Mouse (Mus musculus) induced T-regulatory cell, adult 2 months (primary cell): Measurements from ENCODE around the gene Smim22.

Experiments used
- DNase-seq: peaks from one replicate; pipeline ENCODE4 v3.0.0-alpha.2; 2012; ENCODE audit warnings: low read depth

Gene Smim22

DNA sequence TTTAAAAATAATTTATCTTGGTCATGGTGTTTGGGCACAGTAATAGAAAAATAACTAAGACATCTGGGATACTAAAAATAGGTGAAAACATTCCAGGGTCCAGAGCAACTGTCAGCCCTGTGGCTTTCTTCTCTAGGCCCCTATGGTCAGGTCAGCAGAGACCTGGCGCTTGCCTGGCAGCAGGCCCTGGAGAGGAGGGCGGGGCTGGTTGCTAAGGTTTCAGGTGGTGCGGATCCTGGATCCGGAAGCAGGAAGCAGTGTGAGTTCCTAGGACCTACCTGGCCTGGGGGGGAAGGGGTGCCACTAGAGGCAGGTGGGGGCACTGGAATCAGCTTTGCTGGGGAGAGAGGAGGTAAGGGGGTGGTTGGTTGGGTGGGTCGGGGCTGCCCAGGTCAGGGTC lies at the start of gene Smim22:
TSS of gene Smim22 (plus strand) at position 222 of the 400 bp plus-strand sequence.
- DNase-seq: no peak

DNA sequence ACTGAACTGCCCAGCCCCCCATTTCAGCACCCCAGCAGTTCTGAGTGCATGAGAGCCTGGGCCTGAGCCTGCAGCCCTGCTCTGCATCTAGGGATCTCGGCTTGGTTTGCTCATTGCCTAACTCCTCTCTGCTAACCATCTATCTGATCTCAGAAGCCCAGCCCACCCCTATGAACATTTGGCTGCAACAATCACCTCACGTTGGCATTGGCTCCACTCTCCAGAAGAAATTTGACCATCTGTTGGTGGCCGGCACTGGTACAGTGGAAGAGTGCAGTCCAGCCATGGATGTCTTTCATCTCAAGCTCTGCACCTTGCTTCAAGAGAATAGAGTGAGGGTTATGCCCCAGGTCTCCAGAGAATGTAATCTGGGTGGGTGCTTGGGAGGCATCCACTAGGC lies 49.6 kb upstream of the Smim22 start:
- DNase-seq: no peak

DNA sequence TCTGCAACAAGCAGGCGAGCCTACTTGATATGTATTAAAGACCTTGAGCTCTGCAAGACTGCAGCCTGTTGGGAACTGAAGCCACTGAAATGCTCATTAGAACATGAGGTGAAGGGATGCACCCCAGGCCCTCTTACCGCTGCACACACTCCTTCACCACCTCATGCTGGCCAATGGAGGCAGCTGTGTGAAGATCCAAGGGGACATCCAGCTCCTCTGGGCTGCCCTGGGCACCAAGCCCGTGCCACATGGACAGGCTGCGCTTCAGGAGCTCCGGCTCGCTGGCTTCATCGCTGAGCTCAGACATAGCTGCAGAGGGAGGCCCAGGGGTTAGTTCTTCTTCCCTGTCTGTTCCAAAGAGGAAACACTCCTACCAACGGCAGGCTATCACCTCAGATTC lies 46.8 kb upstream of the Smim22 start:
- no peak for DNase-seq

DNA sequence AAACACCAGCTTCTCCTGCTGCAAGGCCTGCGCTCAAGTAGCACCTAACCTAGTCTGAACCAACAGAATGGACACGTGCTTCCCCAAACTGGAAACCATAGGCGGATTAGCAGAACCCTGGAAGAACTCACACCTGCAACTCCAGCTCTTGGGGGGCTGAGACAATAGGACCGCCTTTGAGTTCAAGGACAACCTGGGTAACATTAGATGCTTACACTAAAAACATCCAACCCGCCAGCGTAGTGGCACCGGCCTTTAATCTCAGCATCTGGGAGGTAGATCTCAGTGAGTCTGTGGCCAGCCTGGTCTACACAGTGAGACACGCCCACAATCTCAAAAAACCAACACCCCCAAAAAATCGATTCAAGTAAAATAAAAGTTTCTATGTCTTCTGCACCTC lies 43.7 kb upstream of the Smim22 start:
- peak; percentile 49 for DNase-seq

DNA sequence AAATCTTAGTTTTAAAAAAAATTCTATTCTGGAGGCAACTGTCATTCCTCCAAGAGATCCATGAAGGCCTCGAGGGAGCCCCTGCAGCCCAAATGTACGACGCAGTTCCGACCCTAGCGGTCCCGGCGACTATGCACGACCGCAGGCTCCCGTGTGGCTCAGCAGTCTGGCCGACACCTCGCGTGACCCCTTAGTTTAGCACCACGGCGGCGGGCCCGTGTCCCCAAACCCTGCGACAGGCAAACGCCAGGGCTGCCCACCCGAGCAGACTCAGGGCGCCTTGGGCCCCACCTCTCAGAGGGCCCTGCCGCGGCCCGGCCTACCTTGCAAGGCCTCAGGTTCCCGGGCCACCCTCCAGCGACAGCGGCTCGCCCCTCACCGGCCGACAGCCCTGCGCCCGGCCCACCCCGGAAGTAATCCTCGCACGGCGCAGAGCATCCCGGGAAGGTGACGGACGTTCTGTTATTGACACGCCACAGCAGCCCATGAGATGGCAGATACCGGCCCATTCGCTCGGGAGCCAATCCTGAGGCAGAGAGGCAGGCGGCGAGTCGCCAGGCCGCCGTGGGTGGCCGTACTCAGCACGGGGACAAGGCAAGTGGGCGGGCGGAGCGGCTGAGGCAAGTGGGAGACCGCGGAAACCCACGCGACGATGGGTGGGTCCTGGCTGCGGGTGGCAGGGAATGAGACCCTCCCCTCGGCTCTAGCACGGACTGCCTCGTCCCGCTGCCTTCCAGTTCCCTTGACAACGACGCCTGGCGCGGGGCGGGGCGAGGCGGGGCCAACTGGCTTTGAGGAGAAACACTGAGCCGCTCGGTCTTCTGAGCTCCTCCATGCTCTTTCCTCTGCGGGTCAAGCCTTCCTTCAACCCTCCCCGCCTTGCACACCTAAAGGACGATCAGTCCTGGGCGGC lies 43.0 kb upstream of the Smim22 start, which contains the start of gene Anks3:
TSS of gene Anks3 (minus strand) at position 409 of the 913 bp plus-strand sequence.
- peak; percentile 94 for DNase-seq

DNA sequence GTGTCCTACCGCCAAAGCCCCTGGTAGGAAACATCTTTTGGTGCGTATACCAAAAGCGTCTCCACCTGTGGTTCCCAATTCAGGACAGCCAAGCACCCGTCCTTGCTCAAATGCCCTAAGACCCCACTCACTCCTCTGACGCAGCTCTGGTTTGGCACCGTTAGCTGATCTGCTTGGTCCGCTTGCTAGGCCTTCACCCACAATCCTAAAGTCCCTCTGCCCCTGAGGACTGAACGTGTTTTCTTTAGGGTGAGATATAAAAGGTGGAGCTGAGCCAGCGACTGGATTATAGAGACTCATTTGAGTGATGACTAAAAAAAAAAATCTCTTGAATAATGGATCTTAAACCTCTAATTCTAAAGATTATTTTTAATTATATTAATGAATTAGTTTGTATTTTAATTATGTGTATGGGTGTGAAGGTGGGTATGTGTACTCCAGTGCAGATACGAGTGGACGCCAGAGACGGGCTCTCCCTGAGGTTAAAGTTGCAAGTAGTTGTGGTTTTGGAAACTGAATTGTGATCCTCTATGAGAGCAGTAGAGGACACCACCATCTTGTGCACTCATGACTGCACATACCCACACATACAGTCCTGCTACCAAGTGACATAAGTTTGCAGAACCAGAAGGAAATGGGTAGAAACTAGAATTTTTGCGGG lies 42.2 kb upstream of the Smim22 start:
- DNase-seq: peak; percentile 34

DNA sequence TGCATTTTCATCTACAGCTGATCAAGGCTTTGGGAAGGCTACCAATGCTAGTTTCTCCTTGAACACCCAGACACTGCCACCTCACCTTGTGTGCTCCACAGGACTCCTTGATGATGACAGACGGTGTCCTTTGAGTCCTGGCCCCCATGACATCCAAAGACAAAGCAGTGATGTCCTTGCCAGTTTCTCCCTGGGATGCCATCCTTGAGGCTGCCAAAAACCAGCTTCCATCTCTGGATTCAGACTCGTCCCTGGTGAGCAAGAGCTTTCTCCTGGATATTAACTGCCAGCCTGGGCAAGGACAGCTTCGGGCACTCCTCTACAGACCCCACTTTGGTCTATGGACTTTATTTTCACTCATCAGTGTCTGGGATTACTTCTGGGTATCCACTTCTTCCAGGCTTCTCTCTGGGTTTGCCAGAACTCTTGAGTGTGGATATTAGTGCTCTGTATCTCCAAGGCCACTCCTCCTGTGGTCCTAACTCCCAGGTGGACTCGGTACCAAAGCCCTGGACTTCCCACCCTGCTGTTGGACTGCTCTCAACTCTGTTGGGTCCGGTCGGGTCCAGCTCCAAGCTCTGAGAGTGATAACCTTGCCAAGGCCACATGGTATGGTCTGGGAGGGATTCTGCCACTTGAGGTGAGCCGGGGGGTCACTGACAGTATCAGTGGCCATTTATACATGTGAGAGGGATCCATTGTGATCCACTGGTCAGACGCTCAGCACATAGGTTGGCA lies 41.5 kb upstream of the Smim22 start:
- DNase-seq: no peak

DNA sequence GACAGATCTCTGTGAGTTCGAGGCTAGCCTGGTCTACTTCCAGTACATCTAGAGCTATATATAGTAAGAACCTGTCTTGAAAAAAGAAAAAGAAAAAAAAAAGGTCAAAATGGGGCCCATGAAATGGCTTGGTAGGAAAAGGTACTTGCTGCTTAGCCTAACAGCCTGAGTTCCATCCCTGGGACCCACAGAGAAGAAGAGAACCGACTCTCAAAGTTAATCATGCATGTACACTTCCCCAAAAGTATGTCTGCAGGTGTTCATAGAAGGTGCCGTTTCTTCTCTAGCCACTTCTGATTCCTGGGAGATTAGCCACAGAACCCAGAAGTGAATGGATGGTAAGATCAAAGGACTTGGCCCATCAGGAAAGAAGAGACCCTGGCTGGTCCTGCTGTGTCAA lies 38.7 kb upstream of the Smim22 start:
- DNase-seq: no peak

DNA sequence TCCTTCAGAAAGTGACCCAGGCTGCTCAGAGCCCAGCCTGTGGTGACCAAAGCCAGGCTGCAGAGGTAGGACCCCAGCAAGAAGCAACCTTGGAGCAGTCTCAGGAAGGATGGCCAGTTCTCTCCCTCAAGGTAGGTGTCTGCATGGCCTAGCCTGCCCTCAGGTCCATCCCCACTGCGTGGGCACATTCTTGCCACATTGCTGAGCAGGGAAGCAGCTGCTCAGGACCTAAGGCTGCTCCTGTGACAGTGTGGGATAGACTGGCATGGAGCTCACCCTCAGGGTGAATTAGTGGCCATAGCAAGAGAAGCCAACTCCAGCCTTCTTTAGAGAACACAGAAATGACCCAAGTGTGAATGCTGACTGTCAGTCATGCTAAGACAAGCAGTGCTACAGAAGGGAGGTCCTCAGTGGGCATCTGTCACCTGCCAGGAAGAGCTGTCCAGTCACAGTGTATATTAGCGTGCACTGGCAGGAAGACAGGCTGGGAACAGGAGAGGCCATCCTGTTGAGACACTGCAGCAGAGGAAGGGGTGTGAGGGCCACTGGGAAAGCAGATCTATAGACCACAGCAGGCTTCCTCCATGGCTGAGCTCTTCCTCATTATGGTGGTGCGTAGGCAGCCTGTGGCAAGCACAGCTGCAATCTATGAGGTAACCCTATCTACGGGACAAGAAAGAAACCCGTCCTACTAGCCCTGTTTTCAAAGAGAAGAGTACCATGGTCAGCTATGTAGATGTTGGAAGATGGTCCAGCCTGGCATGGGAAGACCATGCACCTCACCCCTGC lies 37.8 kb upstream of the Smim22 start:
- no peak for DNase-seq

DNA sequence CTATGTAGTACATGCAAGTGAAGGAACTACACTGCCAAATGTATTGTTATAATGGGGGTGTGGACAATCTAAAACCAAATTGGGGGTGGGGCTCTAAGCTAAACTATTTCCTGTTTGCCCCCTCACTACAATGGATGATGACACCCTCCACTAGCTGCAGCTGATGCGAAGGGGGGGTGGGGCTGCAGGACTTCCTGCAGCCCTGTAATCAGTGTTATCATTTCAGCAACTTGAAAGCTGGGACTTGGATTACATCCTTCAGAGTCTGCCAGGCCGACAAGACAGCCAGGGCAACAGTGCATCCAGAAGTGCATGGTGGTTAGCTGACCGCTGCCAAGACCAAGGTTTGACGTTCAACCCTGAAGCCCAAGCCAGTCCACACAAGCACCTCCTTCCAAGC lies 35.5 kb upstream of the Smim22 start:
- peak; percentile 21 for DNase-seq

DNA sequence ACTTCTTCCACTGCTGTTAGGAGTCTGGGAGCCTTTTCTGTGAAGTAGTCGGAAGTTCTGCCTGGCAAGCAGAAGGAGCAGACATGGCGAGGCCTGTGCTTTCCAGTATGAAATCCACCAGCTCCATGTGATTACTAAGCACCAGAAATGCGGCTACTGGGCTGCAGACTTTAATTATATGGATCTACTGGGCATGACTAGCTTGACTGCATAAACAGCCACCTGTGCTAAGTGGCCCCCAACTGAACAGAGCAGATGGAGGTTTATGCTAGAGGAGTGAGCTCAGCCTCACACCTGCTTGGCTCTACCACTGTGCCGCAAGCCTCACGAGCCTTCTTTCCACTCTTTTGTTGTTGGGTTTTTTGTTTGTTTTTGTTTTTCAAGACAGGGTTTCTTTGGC lies 32.6 kb upstream of the Smim22 start:
- no peak for DNase-seq

DNA sequence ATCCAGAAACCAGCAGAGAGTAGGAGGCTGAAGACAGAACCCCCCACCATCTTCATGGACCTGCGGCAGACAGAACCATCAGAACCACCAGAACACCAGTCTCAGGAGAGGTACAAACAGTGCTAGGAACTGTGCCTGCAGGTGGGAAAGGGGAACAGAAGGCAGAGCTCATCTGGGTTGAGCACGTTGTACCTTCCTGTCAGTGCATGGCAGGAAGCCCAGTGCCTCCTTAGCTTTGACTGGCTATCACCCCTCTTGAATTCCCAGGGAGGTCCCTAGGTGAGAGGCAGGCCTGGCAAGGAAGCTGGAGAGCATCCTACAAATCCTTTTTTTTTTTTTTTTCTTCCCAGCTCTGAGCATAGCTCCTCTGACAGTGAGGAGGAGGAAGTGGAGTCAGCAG lies 30.9 kb upstream of the Smim22 start:
- DNase-seq: no peak

DNA sequence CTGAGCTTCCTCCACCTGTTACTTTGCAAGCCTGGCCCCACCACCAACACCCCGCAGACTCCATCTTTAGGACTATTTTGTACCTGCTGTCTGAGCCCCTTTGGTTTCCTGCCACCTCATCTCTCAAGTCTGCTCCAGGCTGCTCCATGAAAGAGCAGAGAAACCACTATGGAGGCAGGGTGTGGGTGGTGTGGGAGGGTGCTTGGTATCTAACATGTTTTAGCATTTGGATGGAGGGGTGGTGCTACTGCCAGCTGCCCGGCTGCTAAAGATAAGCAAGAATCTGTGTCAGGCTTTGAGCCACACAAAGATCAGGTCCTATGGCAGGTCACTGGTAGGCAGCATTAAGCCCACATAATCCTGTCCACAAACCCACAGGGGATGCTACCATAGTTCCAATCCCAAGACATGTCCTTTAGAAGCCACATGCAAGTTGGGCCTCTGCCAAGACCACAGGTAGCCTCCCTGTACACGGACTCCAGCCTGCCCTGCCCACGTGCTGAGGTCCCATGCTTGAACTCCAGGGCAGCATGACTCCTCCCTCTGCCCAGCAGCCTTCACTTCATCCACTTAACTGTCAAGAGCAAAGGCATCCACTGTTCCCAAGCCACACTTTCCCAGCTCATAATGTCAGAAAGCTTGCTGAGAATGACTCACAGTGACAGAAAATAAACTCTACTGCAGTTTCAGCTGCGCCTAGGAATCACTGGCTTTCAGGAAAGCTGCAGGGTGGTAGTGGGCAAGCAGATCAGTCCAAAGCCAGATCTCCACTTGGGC lies 28.6 kb upstream of the Smim22 start:
- DNase-seq: no peak

DNA sequence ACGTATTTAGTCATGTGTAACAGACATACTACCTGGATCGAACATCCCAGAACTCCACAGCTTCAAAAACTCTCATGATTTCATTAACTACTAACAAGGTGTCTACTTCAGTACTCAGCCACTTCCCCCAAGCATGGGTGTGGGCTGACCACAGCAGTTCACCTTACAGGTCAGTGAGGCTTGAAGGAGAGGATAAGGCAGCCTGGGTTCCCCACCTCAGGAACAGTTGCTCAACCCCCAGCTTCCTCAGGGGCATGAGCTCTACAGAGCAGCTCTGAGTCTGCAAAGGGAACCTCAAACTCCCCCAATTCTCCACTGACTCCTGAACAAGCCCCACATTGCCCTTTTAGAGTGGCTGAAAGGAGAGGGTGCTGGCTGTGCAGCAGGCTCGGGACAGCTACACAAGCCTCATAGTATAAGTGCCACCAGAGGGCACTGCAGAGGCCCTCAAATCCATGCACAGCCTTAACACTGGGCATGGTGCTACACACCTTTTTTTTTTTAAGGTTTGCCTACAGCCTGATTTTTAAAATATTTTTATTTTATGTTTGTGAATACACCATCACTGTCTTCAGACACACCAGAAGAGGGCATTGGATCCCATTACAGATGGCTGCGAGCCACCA lies 27.2 kb upstream of the Smim22 start:
- peak; percentile 66 for DNase-seq

DNA sequence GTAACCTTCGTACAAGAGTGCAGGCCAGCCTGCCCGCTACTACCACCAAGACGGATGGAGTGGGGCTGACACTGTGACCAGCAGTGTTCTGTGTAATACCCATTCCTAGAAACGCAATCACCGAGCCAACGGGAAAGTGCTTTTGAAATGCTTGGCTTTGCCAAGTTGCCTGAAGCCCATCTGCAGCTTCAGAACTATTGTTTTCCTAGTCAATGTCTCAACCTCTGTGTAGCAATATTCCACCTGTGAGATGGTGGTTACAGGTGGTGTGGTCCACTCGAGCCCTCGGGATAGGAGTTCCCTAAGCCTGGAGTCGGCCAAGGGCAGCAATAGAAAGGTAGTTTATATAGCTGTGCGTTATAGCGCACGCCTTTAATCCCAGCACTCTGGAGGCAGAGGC lies 22.4 kb upstream of the Smim22 start:
- no peak for DNase-seq

DNA sequence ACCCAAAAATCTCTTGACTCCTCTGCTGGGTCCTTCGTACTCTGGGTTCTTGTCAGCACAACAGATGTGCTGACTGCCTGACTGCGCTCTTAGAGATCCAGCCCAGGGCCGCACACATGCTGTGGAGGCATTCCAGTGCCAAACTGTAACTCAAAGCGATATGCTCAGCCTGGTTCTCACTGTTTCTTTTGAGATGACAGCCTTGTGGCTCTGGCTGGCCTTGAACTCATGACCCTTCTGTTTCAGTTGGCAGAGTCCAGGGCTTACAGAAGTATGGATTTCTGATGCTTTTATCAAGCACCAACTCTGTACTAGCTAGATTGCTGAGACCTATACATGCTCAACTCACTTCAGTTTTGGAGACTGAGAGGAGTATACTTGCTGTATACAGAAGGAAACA lies 13.8 kb upstream of the Smim22 start:
- no peak for DNase-seq

DNA sequence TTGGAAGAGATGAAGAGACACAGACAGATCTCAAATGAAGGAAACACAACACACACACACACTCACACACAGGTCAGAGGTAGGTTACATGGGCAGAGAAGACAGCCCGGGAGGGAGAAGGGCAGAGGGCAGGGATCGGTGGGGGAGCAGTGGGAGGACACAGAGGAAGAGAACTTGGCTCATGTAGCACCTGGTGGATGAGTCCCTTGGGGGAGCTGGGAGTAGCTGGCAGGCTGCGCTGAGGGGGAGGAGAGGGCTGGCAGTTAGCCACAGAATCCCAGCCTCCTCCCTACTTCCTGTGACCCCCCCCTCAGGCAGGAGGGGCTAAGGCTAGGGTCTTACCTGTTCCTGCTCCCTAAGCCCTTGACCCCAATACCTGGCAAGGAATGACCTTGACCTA lies 9.5 kb upstream of the Smim22 start, which contains the start of gene Sept12:
TSS of gene Sept12 (minus strand) at position 300 of the 400 bp plus-strand sequence.
- DNase-seq: no peak

DNA sequence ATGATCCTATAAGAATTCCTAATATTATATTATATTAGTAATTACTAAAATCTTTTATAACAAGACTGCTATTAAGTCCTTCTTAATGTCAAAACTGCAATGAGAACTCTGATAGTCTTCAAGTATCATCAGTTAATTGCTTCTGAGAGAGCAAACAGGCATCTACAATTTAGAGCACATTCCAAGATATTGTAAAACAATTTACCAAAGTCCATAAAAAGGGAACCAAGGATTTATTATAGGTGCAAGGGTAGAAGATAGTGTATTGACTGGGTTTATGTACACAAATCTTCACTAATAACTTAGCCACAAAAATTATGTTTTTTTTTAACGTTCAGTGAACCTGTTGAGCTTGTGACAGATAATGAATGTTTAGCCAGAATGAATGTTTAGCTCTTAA lies 8.1 kb upstream of the Smim22 start:
- no peak for DNase-seq

DNA sequence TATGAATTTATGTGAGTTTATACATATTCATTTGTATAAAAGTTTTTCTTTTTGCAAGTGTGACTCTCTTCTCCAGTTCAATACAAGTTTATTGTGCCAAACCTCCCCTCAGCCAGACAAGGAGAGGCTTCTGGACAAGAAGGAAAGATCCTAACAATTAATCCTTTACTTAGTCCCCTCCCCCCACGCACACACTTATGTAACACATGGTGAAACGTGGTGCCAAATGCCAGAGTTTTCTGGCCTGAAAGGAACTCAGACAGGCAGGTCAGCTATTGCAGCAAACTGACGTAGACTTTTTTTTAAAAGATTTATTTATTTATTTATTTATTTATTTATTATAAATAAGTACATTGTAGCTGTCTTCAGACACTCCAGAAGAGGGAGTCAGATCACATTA lies 6.5 kb upstream of the Smim22 start:
- no peak for DNase-seq

DNA sequence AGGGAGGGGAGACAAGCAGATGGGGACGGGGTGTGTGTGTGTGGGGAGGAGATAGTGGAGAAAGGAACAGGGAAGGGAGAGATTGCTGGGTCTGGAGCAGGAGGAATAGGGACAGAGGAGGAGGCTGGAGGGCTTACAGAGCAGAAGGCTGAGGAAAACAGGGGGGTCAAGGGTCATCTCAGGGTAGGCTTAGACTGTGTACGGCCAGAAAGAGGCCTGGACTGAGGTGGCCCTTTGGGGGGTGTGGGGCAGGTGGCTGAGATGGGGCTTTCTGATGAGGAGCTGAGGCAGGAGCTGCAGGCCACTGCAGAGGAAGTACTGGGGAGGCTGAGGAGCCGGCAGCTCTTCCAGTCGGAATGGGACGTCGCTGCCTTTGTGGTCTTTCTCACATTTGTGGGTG lies 404 bp downstream of the Smim22 start:
- no peak for DNase-seq

DNA sequence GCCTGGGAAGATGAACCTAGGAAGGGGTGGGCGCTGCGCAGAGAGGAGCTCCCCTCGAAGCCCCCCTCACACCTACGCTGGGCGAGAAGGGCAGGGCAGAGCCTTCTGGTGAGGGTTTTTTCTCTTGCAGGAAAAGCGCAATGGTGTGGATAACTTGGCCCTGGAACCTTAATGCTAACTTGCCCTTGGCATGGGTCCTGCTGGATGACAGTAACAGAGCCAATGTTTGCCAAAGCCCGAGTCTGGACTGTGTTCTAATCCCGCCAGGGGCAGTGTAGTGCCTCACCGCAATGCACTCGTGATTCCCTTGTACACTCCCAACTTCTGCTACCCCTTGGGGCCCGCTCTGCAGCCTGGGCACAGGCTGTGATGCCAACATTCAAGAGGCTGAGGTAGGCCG lies 988 bp downstream of the Smim22 start:
- no peak for DNase-seq
